Mouse (Mus musculus) right cerebral cortex, postnatal 4 days (tissue): ENCODE measurements around the gene Gpr12.
"Not testable (repeated sequence)": the region's sequence is repeated elsewhere in the genome, so short reads cannot be mapped to it uniquely, and the experiment has no call there.

Experiments
- DNase-seq: peaks from one replicate; pipeline ENCODE4 v3.0.0-alpha.2; 2022

Gpr12 gene

DNA sequence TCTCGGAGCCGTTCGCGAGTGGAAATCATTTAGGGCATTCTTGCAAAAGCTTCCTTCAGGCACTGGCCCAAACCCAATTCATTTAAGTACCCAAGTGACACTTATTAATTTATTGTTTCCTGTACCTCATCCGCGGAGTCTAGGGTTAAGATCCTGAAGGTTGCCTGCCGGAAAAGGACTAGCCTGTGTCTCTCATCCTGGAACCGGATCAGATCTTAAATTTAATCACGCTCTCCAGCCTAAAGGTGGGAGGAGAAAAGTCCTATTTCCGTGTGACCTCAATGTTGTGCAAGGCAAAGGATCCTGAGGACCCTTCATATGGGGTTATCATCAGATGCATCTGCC lies 240 bp upstream of the Gpr12 start:
- DNase-seq, result no peak

- peak; percentile 38 for DNase-seq
These were observed 922 bp downstream of the Gpr12 start for GRCm38 (mm10) chr5:146584156-146584477.

DNA sequence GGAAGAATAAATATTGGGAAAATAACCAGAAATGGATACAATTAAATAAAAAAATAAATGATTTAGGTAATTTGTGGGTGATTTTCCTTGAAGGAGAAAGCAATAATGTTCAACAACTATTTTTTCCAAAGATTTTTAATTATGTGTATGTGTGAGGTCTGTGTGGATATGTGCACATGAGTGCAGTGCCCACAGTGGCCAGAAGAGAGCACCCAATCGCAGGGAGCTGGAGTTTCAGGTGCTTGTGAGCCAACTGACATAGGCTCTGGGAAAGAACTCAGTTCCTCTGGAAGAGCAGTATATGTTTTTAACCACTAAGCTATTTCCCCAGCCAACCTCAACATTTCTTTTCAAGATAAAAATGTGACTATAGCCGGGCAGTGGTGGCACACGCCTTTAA lies 8.4 kb downstream of the Gpr12 start:
- no peak for DNase-seq

DNA sequence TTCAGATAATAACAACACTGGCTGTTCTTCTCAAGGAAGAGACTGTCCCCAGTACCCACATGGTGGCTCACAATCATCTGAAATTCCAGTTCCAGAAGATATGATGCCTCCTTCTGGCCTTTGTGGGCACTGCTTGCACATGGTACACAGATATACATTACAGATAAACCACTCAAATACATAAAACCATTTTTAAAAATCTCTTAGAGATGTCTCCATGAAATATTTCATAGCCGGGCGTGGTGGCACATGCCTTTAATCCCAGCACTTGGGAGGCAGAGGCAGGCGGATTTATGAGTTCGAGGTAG lies 12.3 kb downstream of the Gpr12 start:
- peak; percentile 11 for DNase-seq

GRCm38 (mm10) chr5:146571830-146572734 lies 13.0 kb downstream of the Gpr12 start:
- peak; percentile 77 for DNase-seq

GRCm38 (mm10) chr5:146570179-146570578 lies 14.9 kb downstream of the Gpr12 start:
- not testable (repeated sequence) for DNase-seq

DNA sequence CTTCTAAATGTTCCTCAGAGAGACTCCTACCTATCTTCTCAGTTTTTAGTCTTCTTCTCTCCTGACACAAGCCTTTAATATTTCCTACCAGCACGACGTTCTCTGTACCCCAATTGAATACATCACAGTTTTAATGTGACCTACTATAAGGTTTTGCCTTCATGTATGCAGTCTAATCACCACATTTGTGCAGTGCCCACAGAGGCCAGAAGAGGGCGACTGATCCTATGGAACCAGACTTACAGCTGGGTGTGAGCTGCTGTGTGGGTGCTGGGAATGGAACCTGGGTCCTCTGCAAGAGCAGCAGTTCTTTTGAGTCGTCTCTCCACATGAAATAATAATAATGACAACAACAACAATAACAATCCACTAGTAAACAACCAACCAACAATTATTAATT lies 18.0 kb downstream of the Gpr12 start:
- peak; percentile 25 for DNase-seq

- DNase-seq, result no peak
These were observed 20.8 kb downstream of the Gpr12 start for GRCm38 (mm10) chr5:146564259-146564658.

DNA sequence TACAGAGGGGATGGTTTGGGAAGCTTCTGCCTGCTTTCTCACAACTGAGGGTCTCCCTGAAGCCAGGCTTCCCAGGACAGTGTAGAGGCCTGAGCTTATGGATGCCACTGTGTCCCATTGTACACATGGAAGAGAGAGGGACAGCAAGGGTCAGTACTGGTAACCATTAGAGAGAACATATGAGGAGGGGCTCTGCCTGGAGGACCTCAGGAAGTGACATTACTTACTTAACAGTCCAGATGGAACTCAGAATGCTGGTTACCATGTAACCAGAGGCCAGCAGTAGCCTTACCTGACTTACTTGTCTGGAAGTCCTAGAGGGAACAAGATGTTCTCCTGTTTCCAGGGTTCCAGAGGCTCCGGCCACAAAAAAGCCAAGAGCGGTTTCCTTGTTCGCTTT lies 29.2 kb downstream of the Gpr12 start, which contains the start of gene Gm3415:
TSS of gene Gm3415 (plus strand) at position 301 of the 400 bp plus-strand sequence.
- DNase-seq, result not testable (repeated sequence)

GRCm38 (mm10) chr5:146537347-146537746 lies 47.7 kb downstream of the Gpr12 start, which contains the start of gene Gm3409:
TSS of gene Gm3409 (plus strand) at chr5:146537647.
- not testable (repeated sequence) for DNase-seq
